Mouse (Mus musculus) left cerebral cortex, postnatal 10 days (tissue): ENCODE results near the gene Fcf1. TPM values are rescaled to one million over a fixed set of nuclear protein-coding genes. Genes with fewer than 3 reads are reported as not detected.
A peak's percentile ranks its signal among the peaks of the same experiment; 100 is the strongest.

Experiments
- DNase-seq, 2 experiments: peaks; one replicate each; pipeline ENCODE4 v3.0.0; 2021 to 2022; ENCODE audit warnings: low spot score in 2 of 2, mixed read lengths in 1 of 2; ENCODE audit errors: extremely low spot score in 1 of 2
- intact Hi-C: fragments of 180-260 bp; cut with DNase I; formaldehyde crosslinking; loops from one replicate; pipeline ENCODE4 v1.15.1; 2025
- total RNA-seq, 2 experiments: library from RNA; stranded (reverse); gene quantifications; 2 replicates each; pipeline ENCODE4 v1.2.3; 2021

The Fcf1 gene
- 10 to 100 TPM; 33.3 to 34.0 TPM for total RNA-seq

- intact Hi-C loops, result no loop called here
- peak; percentile 81 to 91 for DNase-seq
These were observed at the start of gene Fcf1, which contains the start of gene Arel1 for GRCm38 (mm10) chr12:84970428-84971096. Gene Fcf1 (plus strand): TSS chr12:84970897. Gene Arel1 (minus strand): TSS chr12:84970900.

- DNase-seq, result no peak
- intact Hi-C loops, result no loop called here
These were observed 48.7 kb upstream of the Fcf1 start for GRCm38 (mm10) chr12:84921881-84922419.

GRCm38 (mm10) chr12:84924324-84924723, 46.4 kb upstream of the Fcf1 start:
- DNase-seq, result no peak
- intact Hi-C loops, result no loop called here

- intact Hi-C loops, result no loop called here
These were observed 44.2 kb upstream of the Fcf1 start for GRCm38 (mm10) chr12:84926542-84926941.

GRCm38 (mm10) chr12:84932210-84932609, 38.5 kb upstream of the Fcf1 start:
- intact Hi-C loops, result no loop called here
- DNase-seq, result no peak

More at GRCm38 (mm10) chr12:84926542-84926941, 44.2 kb upstream of the Fcf1 start:
- DNase-seq, result no peak

GRCm38 (mm10) chr12:84935343-84935742, 35.4 kb upstream of the Fcf1 start:
- intact Hi-C loops, result loop anchor here (5.0 kb wide), 1 partner anchor 42 kb away; no protein-coding TSS in a partner anchor
- no peak for DNase-seq

GRCm38 (mm10) chr12:84939117-84939516, 31.6 kb upstream of the Fcf1 start:
- intact Hi-C loops, result loop anchor here (5.0 kb wide), 1 partner anchor 38 kb away; no protein-coding TSS in a partner anchor
- no peak for DNase-seq

GRCm38 (mm10) chr12:84940343-84940742, 30.4 kb upstream of the Fcf1 start:
- no peak for DNase-seq
- intact Hi-C loops, result no loop called here

- intact Hi-C loops, result no loop called here
- no peak for DNase-seq
These were observed 29.0 kb upstream of the Fcf1 start for GRCm38 (mm10) chr12:84941717-84942116.

GRCm38 (mm10) chr12:84943006-84943952, 27.4 kb upstream of the Fcf1 start:
- intact Hi-C loops, result no loop called here
- no peak for DNase-seq

GRCm38 (mm10) chr12:84944150-84944812, 26.4 kb upstream of the Fcf1 start:
- intact Hi-C loops, result no loop called here
- DNase-seq, result no peak

- intact Hi-C loops, result no loop called here
- DNase-seq, result no peak
These were observed 25.7 kb upstream of the Fcf1 start for GRCm38 (mm10) chr12:84944813-84945553.

GRCm38 (mm10) chr12:84947894-84948583, 22.7 kb upstream of the Fcf1 start:
- intact Hi-C loops, result no loop called here
- DNase-seq, result no peak

- no peak for DNase-seq
- intact Hi-C loops, result no loop called here
These were observed 22.0 kb upstream of the Fcf1 start for GRCm38 (mm10) chr12:84948584-84949285.

- intact Hi-C loops, result no loop called here
These were observed 19.9 kb upstream of the Fcf1 start for GRCm38 (mm10) chr12:84950763-84951162.

GRCm38 (mm10) chr12:84951531-84951930, 19.2 kb upstream of the Fcf1 start:
- intact Hi-C loops, result no loop called here

More at GRCm38 (mm10) chr12:84950763-84951162, 19.9 kb upstream of the Fcf1 start:
- no peak for DNase-seq

GRCm38 (mm10) chr12:84952351-84952750, 18.3 kb upstream of the Fcf1 start:
- DNase-seq, result no peak
- intact Hi-C loops, result no loop called here

More at GRCm38 (mm10) chr12:84951531-84951930, 19.2 kb upstream of the Fcf1 start:
- DNase-seq, result no peak
